Mouse (Mus musculus) cerebellum, adult 2 months (tissue): ENCODE measurements around the gene Ptpn3. TPM values are rescaled to one million over a fixed set of nuclear protein-coding genes. Genes with fewer than 3 reads are reported as not detected.
A peak's percentile ranks its signal among the peaks of the same experiment; 100 is the strongest.

Experiments used
- DNase-seq, 2 experiments: peaks; one replicate each; pipeline ENCODE4 v3.0.0; 2021
- H3K27ac ChIP-seq: fragments of 200-500 bp; 2 replicates; pipeline ENCODE4 v1.5.1; 2012; ENCODE audit warnings: low read length, control low read depth, inconsistent platforms; ENCODE audit not compliant: insufficient read depth
- H3K27me3 ChIP-seq: fragments of 200-500 bp; 2 replicates; pipeline ENCODE4 v1.6.1; 2012; ENCODE audit warnings: inconsistent platforms, mild to moderate bottlenecking, low read length, moderate library complexity; ENCODE audit not compliant: control insufficient read depth, insufficient read depth
- H3K4me1 ChIP-seq: fragments of 200-500 bp; 2 replicates; pipeline ENCODE4 v1.6.1; 2011; ENCODE audit warnings: low read length; ENCODE audit not compliant: control insufficient read depth, insufficient read depth
- H3K4me3 ChIP-seq: fragments of 200-500 bp; replicated peaks from 2 replicates; pipeline ENCODE3; 2011; ENCODE audit warnings: mild to moderate bottlenecking, low read depth, low read length, control low read depth; ENCODE audit not compliant: insufficient read depth
- CTCF ChIP-seq: fragments of 200-500 bp; IDR thresholded peaks from 2 replicates; pipeline ENCODE4 v1.5.1; 2011; ENCODE audit warnings: low read depth, mild to moderate bottlenecking, control low read depth, low read length, moderate library complexity, borderline replicate concordance; ENCODE audit not compliant: insufficient read depth
- POLR2A ChIP-seq: fragments of 200-500 bp; IDR thresholded peaks from 2 replicates; pipeline ENCODE4 v1.6.1; 2011; ENCODE audit warnings: low read length, control low read depth, borderline replicate concordance; ENCODE audit not compliant: insufficient read depth
- WGBS: fragments of 180-500 bp; shearing (Covaris S2); methylation state at CpG from one replicate; pipeline ENCODE4 v1.1.7; 2018; 5-methylcytosine and 5-hydroxymethylcytosine counted together
- polyA plus RNA-seq: library from polyadenylated mRNA; depleted of rRNA; stranded (reverse); fragments of >200 nt; gene quantifications from 2 replicates; pipeline ENCODE4 v1.2.3, GENCODE M21; 2012

Ptpn3 gene
- polyA plus RNA-seq, 1 experiment, result 13.5 TPM

- Histone ChIP-seq H3K27ac (no peak overlapping the region), H3K4me1 (no peaks in the 10 kb centered on the region)
- TF ChIP-seq POLR2A, result no peak
- TF ChIP-seq CTCF, result no peak
Measured at GRCm38 (mm10) chr4:57189881-57190280, 111.8 kb downstream of the Ptpn3 start.

GRCm38 (mm10) chr4:57186035-57186434 is 115.6 kb downstream of the Ptpn3 start:
- TF ChIP-seq CTCF (no peak), POLR2A (no peak)
- no peaks in the 10 kb centered on the region for H3K27me3 ChIP-seq
- no peak for DNase-seq

More at GRCm38 (mm10) chr4:57189881-57190280, 111.8 kb downstream of the Ptpn3 start:
- H3K4me3 ChIP-seq, result no peak overlapping the region
- no peak for DNase-seq
- no peaks in the 10 kb centered on the region for H3K27me3 ChIP-seq
- WGBS, result 92% methylated on average over 2 of the region's 2 CpGs

GRCm38 (mm10) chr4:57185462-57185861 is 116.2 kb downstream of the Ptpn3 start:
- no peaks in the 10 kb centered on the region for H3K4me1 ChIP-seq
- TF ChIP-seq CTCF, result no peak
- no peak for TF ChIP-seq POLR2A
- DNase-seq, result no peak
- no peak overlapping the region for H3K27ac ChIP-seq
- 67% methylated on average over 8 of the region's 8 CpGs for WGBS
- H3K4me3 ChIP-seq, result no peak overlapping the region
- H3K27me3 ChIP-seq, result no peaks in the 10 kb centered on the region

More at GRCm38 (mm10) chr4:57186035-57186434, 115.6 kb downstream of the Ptpn3 start:
- WGBS, result 46% methylated on average over 6 of the region's 6 CpGs
- Histone ChIP-seq H3K4me1 (no peaks in the 10 kb centered on the region), H3K27ac (no peak overlapping the region), H3K4me3 (no peak overlapping the region)

- Histone ChIP-seq H3K4me1 (no peaks in the 10 kb centered on the region), H3K27me3 (no peaks in the 10 kb centered on the region), H3K27ac (no peak overlapping the region), H3K4me3 (no peak overlapping the region)
- TF ChIP-seq CTCF, result no peak
- TF ChIP-seq POLR2A, result no peak
- DNase-seq, result no peak
- 64% methylated on average over 4 of the region's 4 CpGs for WGBS
Measured at GRCm38 (mm10) chr4:57183493-57183892, 118.1 kb downstream of the Ptpn3 start.

- Histone ChIP-seq H3K4me1 (no peaks in the 10 kb centered on the region), H3K27me3 (no peaks in the 10 kb centered on the region), H3K27ac (no peak overlapping the region), H3K4me3 (no peak overlapping the region)
- peak; percentile 38 to 40 for DNase-seq
- no peak for TF ChIP-seq POLR2A
- peak; percentile 62 for TF ChIP-seq CTCF
- 29% methylated on average over 1 of the region's 1 CpGs for WGBS
Measured at GRCm38 (mm10) chr4:57181538-57181937, 120.1 kb downstream of the Ptpn3 start.

- TF ChIP-seq POLR2A (no peak), CTCF (no peak)
Measured at GRCm38 (mm10) chr4:57178881-57179280, 122.8 kb downstream of the Ptpn3 start.

GRCm38 (mm10) chr4:57175329-57175728 is 126.3 kb downstream of the Ptpn3 start:
- H3K27ac ChIP-seq, result no peak overlapping the region
- DNase-seq, result no peak
- TF ChIP-seq POLR2A, result no peak
- no peak overlapping the region for H3K4me3 ChIP-seq
- H3K27me3 ChIP-seq, result no peaks in the 10 kb centered on the region
- no peaks in the 10 kb centered on the region for H3K4me1 ChIP-seq
- 85% methylated on average over 10 of the region's 10 CpGs for WGBS

More at GRCm38 (mm10) chr4:57178881-57179280, 122.8 kb downstream of the Ptpn3 start:
- no peak overlapping the region for H3K4me3 ChIP-seq
- WGBS, result 85% methylated on average over 4 of the region's 4 CpGs
- no peak for DNase-seq
- H3K27me3 ChIP-seq, result no peaks in the 10 kb centered on the region
- no peak overlapping the region for H3K27ac ChIP-seq
- no peaks in the 10 kb centered on the region for H3K4me1 ChIP-seq

GRCm38 (mm10) chr4:57172861-57173260 is 128.8 kb downstream of the Ptpn3 start:
- no peaks in the 10 kb centered on the region for H3K4me1 ChIP-seq
- no peak overlapping the region for H3K27ac ChIP-seq
- H3K27me3 ChIP-seq, result no peaks in the 10 kb centered on the region
- no peak for DNase-seq
- no peak overlapping the region for H3K4me3 ChIP-seq
- TF ChIP-seq CTCF (no peak), POLR2A (no peak)
- 68% methylated on average over 8 of the region's 8 CpGs for WGBS

- Histone ChIP-seq H3K27me3 (no peaks in the 10 kb centered on the region), H3K27ac (no peak overlapping the region; the same call in 1 of the 2 replicates), H3K4me3 (no peak overlapping the region), H3K4me1 (no peaks in the 10 kb centered on the region)
- 31% methylated on average over 5 of the region's 5 CpGs for WGBS
- TF ChIP-seq POLR2A (no peak), CTCF (no peak)
- peak in 1 of 2 experiments; percentile 22 for DNase-seq
Measured at GRCm38 (mm10) chr4:57171817-57172216, 129.8 kb downstream of the Ptpn3 start.
